Mouse (Mus musculus) limb, embryonic 10.5 days (tissue): Measurements from ENCODE around the gene Olfr1049. TPM values are rescaled to one million over a fixed set of nuclear protein-coding genes. Genes with fewer than 3 reads are reported as not detected.
"Not testable (repeated sequence)": the region's sequence is repeated elsewhere in the genome, so short reads cannot be mapped to it uniquely, and the experiment has no call there.

Source experiments
- DNase-seq: peaks from one replicate; pipeline ENCODE4 v3.0.0-alpha.2; 2017; ENCODE audit warnings: low spot score
- H3K27ac ChIP-seq: fragments of 300-500 bp; sonication (generic); 2 replicates; pipeline ENCODE4 v1.5.1; 2016; ENCODE audit warnings: mild to moderate bottlenecking
- H3K27me3 ChIP-seq: fragments of 300-500 bp; sonication (generic); 2 replicates; pipeline ENCODE4 v1.6.1; 2016; ENCODE audit warnings: low read depth, mild to moderate bottlenecking; ENCODE audit not compliant: poor library complexity, severe bottlenecking
- H3K36me3 ChIP-seq: fragments of 300-500 bp; sonication (generic); 2 replicates; pipeline ENCODE4 v1.6.1; 2016; ENCODE audit warnings: mild to moderate bottlenecking, moderate library complexity
- H3K4me1 ChIP-seq: fragments of 300-500 bp; sonication (generic); 2 replicates; pipeline ENCODE4 v1.6.1; 2016
- H3K4me3 ChIP-seq: fragments of 300-500 bp; sonication (generic); 2 replicates; pipeline ENCODE4 v1.5.1; 2016; ENCODE audit warnings: mild to moderate bottlenecking, moderate library complexity
- H3K9me3 ChIP-seq: fragments of 300-500 bp; sonication (generic); replicated peaks from 2 replicates; pipeline ENCODE4 v1.6.1; 2016; ENCODE audit warnings: mild to moderate bottlenecking
- WGBS: fragments of 180-500 bp; shearing (Covaris S2); methylation state at CpG from one replicate; pipeline ENCODE4 v1.1.7; 2016; 5-methylcytosine and 5-hydroxymethylcytosine counted together
- polyA plus RNA-seq: library from polyadenylated mRNA; unstranded; fragments of >200 nt; fragmentation: Nextera tagmentation; extraction: Ambion mirVana; gene quantifications from 2 replicates; pipeline ENCODE4 v1.2.1, GENCODE M21; 2016

The Olfr1049 gene
- not detected in 2 replicates for polyA plus RNA-seq

- H3K27me3 ChIP-seq, H3K4me3 ChIP-seq, H3K9me3 ChIP-seq, DNase-seq, H3K36me3 ChIP-seq, H3K4me1 ChIP-seq, H3K27ac ChIP-seq: not testable (repeated sequence)
Measured at GRCm38 (mm10) chr2:86258228-86258627, at the start of gene Olfr1049. TSS of gene Olfr1049 (minus strand) at chr2:86258328.

- Histone ChIP-seq H3K27me3 (no peaks in the 10 kb centered on the region), H3K9me3 (no peaks in the 10 kb centered on the region), H3K36me3 (no peaks in the 10 kb centered on the region), H3K27ac (no peak within 1 kb of the TSS), H3K4me1 (no peaks in the 10 kb centered on the region), H3K4me3 (no peak within 1 kb of the TSS)
- DNase-seq, result no peak
Measured at GRCm38 (mm10) chr2:86292155-86292554, 34.0 kb upstream of the Olfr1049 start, which contains the start of gene Olfr1052. TSS of gene Olfr1052 (plus strand) at chr2:86292455.

GRCm38 (mm10) chr2:86278988-86279387, 20.9 kb upstream of the Olfr1049 start, which contains the start of gene Olfr1051:
TSS of gene Olfr1051 (minus strand) at chr2:86279088.
- H3K27me3 ChIP-seq, H3K9me3 ChIP-seq, H3K4me1 ChIP-seq, H3K27ac ChIP-seq, H3K36me3 ChIP-seq, DNase-seq, H3K4me3 ChIP-seq: not testable (repeated sequence)

GRCm38 (mm10) chr2:86240189-86240588, 17.9 kb downstream of the Olfr1049 start, which contains the start of gene Olfr1048:
TSS of gene Olfr1048 (minus strand) at chr2:86240289.
- H3K27me3 ChIP-seq, result no peaks in the 10 kb centered on the region
- H3K9me3 ChIP-seq, result no peaks in the 10 kb centered on the region
- no peaks in the 10 kb centered on the region for H3K36me3 ChIP-seq
- H3K4me3 ChIP-seq, result no peak within 1 kb of the TSS
- H3K4me1 ChIP-seq, result no peaks in the 10 kb centered on the region
- H3K27ac ChIP-seq, result no peak within 1 kb of the TSS
- DNase-seq, result no peak

GRCm38 (mm10) chr2:86231301-86231700, 26.8 kb downstream of the Olfr1049 start, which contains the start of gene Olfr1047:
TSS of gene Olfr1047 (minus strand) at chr2:86231401.
- H3K4me3 ChIP-seq, result no peak within 1 kb of the TSS
- no peaks in the 10 kb centered on the region for H3K36me3 ChIP-seq
- WGBS, result 84% methylated on average over 1 of the region's 1 CpGs
- H3K27ac ChIP-seq, result no peak within 1 kb of the TSS
- H3K4me1 ChIP-seq, result no peaks in the 10 kb centered on the region
- H3K27me3 ChIP-seq, result no peaks in the 10 kb centered on the region
- DNase-seq, result no peak
- no peaks in the 10 kb centered on the region for H3K9me3 ChIP-seq

GRCm38 (mm10) chr2:86219214-86219613, 38.9 kb downstream of the Olfr1049 start, which contains the start of gene Olfr1046:
TSS of gene Olfr1046 (minus strand) at chr2:86219314.
- Histone ChIP-seq H3K27me3 (no peaks in the 10 kb centered on the region), H3K9me3 (no peaks in the 10 kb centered on the region), H3K4me1 (no peaks in the 10 kb centered on the region), H3K27ac (no peak within 1 kb of the TSS), H3K36me3 (no peaks in the 10 kb centered on the region), H3K4me3 (no peak within 1 kb of the TSS)
- 92% methylated on average over 2 of the region's 2 CpGs for WGBS
- no peak for DNase-seq

Other genes starting within 250 kb of the Olfr1049 start
- gene Olfr1033, start 237.7 kb downstream of the Olfr1049 start, polyA plus RNA-seq, result not detected in 2 replicates
- gene Olfr1034, start 212.5 kb downstream of the Olfr1049 start, polyA plus RNA-seq, result not detected in 2 replicates
- gene Olfr1036, start 184.3 kb downstream of the Olfr1049 start, polyA plus RNA-seq, result not detected in 2 replicates
- not detected in 2 replicates for gene Olfr1037, start 170.9 kb downstream of the Olfr1049 start, polyA plus RNA-seq
- gene Olfr1039, start 122.4 kb downstream of the Olfr1049 start, polyA plus RNA-seq, result not detected in 2 replicates
- gene Olfr1040, start 111.6 kb downstream of the Olfr1049 start, polyA plus RNA-seq, result not detected in 2 replicates
- not detected in 2 replicates for gene Olfr1042, start 96.5 kb downstream of the Olfr1049 start, polyA plus RNA-seq
- not detected in 2 replicates for gene Olfr1043, start 90.8 kb downstream of the Olfr1049 start, polyA plus RNA-seq
- gene Olfr1044, start 80.5 kb downstream of the Olfr1049 start, polyA plus RNA-seq, result not detected in 2 replicates
- not detected in 2 replicates for gene Olfr52, start 72.6 kb downstream of the Olfr1049 start, polyA plus RNA-seq
- not detected in 2 replicates for gene Olfr1045, start 55.3 kb downstream of the Olfr1049 start, polyA plus RNA-seq
- not detected in 2 replicates for gene Olfr1046, start 39.0 kb downstream of the Olfr1049 start, polyA plus RNA-seq
- gene Olfr1047, start 26.9 kb downstream of the Olfr1049 start, polyA plus RNA-seq, result not detected in 2 replicates
- gene Olfr1048, start 18.0 kb downstream of the Olfr1049 start, polyA plus RNA-seq, result not detected in 2 replicates
- not detected in 2 replicates for gene Olfr1051, start 20.8 kb upstream of the Olfr1049 start, polyA plus RNA-seq
- not detected in 2 replicates for gene Olfr1052, start 34.1 kb upstream of the Olfr1049 start, polyA plus RNA-seq
- not detected in 2 replicates for gene Olfr1053, start 57.0 kb upstream of the Olfr1049 start, polyA plus RNA-seq
- gene Olfr1054, start 77.1 kb upstream of the Olfr1049 start, polyA plus RNA-seq, result not detected in 2 replicates
- gene Olfr1055, start 92.0 kb upstream of the Olfr1049 start, polyA plus RNA-seq, result not detected in 2 replicates
- not detected in 2 replicates for gene Olfr1056, start 104.1 kb upstream of the Olfr1049 start, polyA plus RNA-seq
- gene Olfr1057, start 120.1 kb upstream of the Olfr1049 start, polyA plus RNA-seq, result not detected in 2 replicates
- gene Olfr1058, start 130.2 kb upstream of the Olfr1049 start, polyA plus RNA-seq, result not detected in 2 replicates
- gene Olfr1061, start 155.7 kb upstream of the Olfr1049 start, polyA plus RNA-seq, result not detected in 2 replicates
- gene Olfr1062, start 168.4 kb upstream of the Olfr1049 start, polyA plus RNA-seq, result not detected in 2 replicates
- gene Olfr1065, start 192.3 kb upstream of the Olfr1049 start, polyA plus RNA-seq, result not detected in 2 replicates
- not detected in 2 replicates for gene Olfr1066, start 197.9 kb upstream of the Olfr1049 start, polyA plus RNA-seq
- not detected in 2 replicates for gene Olfr228, start 229.1 kb upstream of the Olfr1049 start, polyA plus RNA-seq